Mouse (Mus musculus): ENCODE data around the gene Tiprl.

Gene Tiprl

DNA sequence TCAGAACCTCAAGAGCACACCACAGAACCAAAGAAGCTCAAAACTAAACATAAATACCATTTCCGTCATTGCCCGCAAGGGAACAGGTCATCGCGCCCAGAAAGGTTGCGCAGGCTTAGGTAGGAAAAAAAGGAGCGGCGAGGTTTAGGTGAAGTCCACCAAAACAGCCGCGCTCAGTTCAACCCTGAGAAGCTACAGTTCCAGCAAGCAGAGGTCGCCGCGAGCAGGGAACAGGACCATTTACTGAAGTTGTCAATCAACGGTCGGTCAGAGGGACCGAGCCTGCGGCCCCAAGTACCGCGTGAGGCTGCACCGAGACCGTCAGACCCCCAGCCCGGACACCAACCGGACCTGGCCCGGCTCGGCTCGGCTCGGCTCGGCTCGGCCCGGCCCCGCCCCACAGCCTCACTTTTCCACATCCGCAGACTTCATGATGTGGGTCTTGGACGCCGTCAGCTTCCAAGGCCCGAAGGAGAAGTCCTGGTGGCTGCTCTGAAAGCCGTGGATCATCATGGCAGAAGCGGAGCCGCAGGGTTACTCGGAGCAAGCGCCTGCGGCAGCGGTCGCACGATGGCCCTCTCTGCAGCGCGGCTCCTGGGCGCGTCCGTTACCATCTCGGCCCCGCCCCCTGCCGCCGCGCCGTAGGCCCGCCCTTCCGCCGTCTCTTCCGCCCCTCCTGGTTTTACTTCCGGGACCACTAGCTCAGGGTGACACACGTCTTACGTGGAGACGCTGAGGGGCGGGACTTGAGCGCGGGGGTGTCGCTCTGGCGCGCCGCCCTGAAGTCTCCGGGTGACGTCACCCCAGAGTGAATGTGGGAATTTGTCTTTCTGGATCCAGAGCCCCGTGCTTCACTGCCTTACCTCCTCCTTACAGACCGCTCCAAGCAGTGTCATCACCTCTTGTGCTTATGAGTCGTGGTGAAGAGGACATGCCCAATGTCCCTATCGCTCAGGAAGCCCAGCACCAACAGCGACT, at the start of gene Tiprl:
TSS of gene Tiprl (minus strand) at position 676 of the 978 bp plus-strand sequence.
- DNase-seq: peak; percentile 91 to 95

DNA sequence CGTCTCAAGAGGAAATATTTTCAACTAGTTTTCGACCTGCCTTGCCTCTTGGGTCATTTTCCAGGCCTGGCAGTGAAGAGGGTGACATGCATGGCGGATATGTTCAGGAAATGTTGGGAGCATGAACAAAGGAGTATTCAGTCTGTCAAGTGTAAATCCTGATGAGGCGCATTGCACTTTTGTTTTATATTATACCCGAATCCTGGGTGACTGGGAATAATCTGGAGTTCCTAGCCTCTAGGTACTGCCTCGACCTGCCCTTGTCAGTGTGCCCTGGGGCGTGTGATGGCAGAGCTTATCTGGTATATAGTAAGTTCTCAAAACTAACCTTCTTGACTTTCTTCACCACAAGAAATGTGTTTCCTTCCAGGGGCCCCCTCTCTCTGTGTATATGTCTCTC, 47.3 kb upstream of the Tiprl start:
- DNase-seq: no peak

DNA sequence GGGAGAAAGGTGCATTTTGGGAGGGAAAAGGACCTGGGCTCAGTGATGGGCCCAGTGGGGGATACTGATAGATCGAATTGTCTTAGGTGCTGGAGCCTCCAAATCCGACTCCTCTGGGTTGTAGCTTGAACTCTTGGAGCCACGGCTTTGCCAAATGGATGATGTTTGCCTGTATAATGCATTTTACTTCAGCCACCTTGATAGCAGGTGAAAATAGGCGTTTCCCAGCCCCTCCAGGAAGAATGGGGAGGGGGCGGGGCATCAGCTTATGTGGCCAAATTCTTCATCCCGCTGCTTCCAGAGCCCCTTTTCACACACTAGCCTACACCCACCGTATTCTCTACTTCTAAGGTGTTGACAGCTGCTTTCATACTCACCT, 46.2 kb upstream of the Tiprl start:
- no peak for DNase-seq

DNA sequence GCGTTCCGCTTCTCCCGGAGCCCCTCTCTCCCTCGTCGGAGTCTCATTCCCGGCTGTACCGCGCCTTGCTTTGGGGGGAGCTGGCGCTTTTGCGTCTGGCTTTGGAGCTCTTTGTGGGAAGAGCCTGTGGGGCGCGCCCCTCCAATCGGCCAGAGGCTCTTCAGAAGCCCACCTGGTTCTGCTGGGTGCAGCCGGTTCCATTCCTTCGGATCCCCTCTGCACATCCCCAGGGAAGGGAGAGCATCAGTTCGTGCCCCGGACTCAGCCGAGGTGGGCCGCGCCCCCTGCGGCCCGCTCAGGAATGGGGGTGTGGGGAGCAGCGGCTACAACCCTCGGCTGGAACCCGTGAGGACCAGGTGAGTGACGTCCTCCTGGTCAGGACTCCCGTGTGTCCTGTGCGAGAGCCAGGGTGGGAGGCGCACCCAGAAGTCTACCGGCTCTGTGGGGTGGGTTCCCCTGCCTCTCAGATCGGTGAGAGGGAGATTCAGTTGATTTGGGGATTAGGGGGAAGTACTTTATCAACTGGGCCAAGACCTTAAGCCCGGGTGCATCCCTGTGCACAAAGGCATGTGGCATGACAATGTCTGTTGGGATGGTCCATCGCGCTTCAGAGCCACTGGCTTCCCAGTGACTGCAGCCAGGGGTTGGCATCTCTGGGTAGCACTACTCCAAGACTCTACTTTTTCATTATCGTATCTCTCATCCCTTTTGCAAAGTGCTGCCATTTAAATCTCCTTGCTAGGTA, 45.6 kb upstream of the Tiprl start:
- no peak for DNase-seq

DNA sequence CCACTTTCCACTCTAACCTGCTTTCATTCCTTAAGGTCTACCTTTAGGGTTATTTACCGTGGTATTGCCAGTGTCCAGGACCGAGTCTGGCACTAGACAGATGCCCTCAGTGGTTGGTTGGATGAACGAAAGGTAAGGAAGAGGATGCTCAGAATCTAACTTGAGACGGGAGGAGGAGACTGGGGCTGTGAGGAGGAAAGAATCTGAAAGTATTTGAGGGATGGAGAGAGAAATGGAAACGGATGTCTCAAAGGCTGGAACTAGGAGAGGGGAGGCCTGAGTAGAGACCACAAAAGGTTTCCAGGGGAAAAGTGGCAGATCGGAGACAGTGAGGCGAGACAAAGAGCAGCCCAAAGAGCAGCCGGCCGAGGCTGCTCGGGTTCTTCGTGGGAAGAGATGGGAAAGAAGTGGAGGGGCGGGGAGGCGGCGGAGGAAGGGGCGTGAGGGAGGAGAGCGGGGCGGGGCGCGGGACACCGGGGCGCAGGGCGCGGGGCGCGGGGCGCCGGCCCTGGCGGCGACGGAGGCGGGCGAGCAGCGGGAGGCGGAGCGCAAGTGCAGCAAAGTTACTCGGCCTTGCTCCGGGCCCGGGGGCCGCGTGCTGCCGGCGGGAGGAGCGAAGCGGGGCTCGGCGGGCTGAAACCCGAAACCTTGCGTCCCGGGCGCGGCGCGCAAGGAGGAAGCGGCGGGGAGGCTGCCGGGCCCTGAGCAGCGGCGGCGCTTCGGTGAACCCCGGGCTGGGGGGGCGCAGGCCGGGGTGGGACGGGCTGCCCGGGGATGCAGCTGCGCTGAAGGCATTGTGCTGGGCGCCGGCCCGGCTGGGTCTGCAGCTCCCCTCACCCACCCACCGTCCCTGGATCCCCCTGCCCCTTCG, 44.8 kb upstream of the Tiprl start:
- peak; percentile 9 to 17 for DNase-seq

DNA sequence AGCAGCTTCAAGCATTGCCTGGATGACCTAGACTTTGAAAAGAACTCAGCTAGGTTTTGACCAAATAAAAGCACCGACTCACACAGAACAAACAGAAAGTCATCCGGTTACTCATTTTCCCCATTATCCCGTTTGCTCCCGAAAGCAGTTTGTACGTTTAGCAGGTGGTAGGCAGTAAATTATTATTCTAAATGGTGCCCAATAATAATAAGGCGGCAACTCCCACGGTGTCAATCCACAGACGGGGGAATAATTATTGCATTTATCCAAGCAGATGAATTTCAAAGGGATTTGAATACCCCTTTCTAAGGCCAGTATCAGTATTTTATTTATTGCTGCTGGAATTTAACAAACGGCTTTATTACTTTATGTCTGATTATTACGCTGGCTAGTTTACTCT, 43.9 kb upstream of the Tiprl start:
- no peak for DNase-seq

DNA sequence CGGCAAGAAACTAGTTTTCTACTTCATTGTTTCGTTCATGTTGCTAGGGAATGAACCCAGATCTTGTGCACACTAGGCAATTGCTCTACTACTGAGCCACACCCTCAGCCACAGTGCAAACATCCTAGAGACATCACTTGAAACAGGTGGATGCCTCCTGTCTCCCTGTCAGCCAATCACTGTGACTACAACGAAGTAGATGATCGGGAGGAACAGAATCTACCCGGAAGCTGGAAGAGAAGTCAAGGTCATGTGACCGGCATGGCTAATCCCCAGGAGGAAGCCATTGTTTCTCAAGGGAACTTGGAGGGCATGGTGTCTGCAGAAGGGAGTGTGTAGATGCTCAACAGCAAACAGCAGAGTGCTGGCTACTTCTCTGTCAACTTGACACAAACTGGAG, 38.1 kb upstream of the Tiprl start:
- DNase-seq: no peak

DNA sequence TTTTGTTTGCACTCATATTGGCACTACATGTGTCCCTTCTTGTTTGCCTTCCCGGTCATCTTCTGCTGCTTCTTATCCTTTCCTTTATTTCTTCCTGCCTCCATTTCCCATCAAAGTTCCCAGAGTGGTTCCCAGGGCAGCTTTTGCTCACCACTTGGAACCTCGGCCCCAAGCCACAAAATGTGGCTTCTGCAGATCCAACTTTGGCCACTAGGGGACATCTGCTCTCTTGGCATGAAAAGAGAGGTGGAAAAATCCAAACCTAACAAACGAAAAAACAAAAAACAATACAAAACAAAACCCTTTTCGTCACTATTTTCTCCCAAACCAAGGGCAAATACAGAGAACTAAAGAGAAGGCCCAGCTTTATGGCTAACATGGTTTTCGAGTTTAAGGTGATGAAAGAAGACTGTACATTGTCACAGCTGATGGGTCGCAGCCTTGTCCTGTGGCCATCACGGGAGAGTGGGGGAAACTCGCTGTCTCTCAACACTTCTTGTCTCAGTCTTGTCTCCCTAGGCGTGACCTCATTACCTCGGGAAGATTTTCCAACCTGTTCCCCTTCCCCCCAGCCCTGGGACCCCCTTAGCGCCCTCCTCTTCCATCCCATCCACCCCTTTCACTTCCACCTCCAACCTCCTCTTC, 15.4 kb upstream of the Tiprl start:
- DNase-seq: no peak

DNA sequence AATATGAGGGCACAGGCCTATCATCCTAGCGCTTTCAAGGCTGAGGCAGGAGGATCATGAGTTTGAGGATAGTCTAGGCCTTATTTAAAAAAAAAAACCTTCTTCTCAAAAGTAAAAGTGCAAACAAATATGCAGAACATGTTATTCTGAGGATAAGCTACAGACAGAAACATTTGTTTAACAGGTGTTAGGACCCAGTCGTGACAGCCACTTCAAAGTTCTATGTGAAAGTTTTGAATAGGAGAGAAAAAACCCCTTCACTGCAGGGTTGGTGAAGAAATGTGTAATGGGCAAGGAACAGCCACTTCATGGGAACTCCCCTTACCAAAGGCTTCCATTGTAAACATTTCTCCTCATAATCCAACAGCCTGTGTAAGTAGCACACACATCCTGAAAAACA, 13.8 kb upstream of the Tiprl start:
- no peak for DNase-seq

DNA sequence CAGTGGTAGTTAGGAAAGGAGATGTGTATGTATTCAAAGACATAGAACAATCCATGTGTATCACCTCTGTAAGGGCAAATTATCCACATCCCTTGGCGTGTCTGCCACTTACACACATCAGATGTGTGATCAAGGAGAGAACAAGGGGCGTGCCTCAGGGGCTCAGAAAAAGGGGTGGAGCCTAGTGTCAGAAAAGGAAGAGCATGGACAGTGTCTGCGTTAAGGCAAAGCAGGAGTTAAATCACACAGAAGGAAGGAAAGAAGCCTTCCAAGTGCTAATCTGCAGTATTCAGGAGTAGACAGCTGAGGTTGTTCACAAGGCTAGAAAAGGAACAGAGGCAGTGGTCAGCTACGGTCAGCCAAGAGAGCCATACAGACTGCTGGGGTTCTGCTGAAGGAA, 12.0 kb upstream of the Tiprl start:
- no peak for DNase-seq

DNA sequence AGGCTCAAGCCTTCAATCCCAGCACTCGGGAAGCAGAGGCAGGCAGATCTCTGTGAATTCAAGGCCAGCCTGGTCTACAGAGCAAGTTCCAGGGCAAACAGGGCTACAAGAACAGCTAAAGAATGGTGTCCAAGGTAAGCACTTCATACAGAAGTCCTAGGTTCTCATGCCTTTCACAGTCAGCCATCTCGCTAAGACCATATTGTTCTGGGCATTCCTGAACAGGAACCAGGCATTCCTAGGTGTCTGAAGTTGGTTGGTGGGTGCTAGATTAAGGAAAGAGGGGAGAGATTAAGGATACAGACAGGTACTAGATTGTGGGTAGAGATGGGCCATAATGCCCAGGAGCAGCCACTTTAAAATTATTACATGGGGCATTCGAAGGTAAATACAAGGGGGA, 11.0 kb upstream of the Tiprl start:
- DNase-seq: no peak

DNA sequence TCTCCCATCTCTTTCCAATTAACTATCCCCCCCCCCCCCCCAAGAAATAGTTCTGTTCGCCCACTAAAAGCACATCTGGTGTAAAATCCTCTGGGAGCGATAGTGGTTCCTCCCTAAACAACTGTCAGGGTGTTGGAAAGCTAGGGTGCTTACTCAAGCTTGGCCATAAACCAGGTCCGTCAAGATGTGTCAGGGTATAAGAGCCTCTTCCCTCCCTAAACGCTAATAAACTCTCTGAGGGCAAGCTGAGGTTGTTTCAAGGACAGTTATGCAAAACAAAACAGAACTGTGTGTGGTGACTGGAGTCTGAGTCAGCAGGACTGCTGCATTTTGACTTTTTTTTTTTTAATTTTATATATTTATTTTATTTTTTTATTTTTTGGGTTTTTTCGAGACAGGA, 10.3 kb upstream of the Tiprl start:
- DNase-seq: no peak

DNA sequence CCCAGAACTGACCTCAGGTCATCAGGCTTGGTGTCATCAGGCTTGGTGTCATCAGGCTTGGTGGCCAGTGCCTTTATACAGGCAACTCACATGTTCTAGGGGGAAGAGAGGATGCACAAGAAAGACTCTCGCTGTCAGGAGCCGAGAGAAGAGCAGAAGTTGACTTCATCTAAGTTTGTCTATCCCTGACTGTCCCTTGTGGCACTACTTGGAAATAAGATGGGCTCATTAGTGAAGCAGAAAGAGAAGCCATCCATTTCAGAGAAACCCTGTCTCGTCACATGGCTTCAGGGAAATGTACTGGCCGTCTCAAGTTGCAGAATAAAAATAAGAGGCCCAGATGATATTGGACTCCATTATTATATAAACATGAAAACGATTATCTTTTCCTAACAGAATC, 9.8 kb upstream of the Tiprl start:
- no peak for DNase-seq

DNA sequence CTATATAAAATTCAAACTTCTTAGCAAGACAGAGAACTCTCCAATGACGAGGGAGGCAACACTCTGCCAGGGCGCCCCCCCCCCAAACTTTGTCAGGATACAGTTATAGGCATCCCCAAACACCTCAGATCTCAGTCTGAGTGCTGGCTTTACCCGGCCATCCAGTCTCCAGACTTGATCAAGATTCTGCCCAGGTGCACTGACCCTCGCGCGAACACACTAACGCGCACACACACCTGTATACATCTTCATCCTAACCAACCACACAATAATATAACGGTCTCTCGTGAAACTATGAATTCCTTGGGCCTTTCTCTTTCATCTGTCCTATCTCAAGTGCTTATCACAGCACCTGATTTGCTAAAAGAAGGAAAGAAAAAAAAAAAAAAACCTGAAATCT, 950 bp downstream of the Tiprl start:
- DNase-seq: no peak

DNA sequence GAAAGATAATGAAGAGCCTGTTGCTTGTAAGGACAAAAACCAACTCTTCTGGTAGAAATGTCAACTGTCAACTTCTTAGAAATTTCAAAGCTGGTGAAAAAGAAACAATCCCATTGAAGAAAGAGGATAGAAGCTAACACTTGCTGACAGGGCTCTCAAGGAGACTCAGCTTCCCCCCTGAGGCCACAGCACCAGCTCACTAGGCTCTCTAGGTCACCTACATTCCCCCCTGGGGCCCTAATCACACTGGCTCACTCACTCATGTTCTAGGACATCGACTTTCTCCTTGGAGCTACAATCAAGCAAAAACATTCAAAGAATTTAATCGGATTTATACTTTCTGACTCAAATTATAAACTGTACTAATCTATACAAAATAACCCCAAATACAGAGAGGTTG, 3.0 kb downstream of the Tiprl start:
- DNase-seq: no peak

DNA sequence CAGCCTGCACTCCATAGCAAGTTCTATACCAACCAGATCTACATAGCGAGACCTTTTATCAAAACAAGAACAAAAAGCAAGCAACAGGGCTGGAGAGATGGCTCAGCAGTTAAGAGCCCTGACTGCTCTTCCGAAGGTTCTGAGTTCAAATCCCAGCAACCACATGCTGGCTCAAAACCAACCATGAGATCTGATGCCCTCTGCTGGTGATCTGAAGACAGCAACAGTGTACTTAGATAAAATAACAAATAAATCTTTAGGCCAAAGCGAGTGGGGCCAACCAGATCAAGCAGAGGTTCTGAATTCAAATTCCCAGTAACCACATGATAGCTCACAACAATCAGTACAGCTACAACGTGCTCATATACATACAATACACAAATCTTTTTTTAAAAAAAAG, 6.1 kb downstream of the Tiprl start:
- no peak for DNase-seq

DNA sequence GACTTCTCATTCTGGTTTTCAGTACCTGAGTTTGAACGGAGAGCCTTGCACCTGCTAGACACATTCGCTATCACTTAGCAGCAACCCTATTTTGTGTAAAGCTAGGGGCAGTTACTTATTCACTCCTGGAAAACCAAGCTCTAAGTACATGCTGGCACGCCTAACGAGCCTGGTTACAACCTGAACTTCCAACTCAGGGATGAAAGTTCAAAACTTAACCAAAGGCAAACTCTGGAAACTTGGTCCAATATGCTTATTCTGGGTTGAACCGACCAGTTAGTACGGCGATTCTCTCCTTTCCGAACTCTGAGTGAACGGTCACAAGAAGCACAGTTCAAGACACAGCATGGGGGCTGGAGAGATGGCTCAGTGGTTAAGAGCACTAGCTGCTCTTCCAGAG, 7.2 kb downstream of the Tiprl start:
- no peak for DNase-seq

DNA sequence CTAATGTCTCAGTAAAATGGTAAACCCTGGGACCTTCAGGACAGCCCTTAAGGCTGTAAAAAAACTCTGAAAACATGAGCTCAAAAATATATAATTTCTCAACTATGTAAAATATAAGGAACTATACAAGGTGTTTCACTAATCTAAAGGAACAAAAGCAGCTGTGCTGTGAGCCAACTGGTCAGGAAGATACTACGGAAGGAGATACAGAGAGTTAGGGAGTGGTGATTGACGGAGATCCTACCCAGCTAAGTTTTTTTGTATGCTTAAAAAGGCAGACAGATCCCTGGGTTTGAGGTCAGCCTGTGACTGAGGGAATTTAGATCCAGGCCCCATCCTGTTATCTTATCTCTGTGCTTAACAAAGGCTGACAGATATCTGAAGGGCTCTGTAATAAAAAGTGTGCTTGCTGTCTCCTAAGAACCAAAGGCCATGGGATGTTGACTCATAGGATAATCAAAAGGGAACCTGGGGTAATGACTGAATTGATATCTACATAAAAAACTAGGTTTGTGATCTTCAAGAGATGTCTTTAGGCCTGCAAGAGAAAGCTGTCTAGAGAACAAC, 19.7 kb downstream of the Tiprl start:
- no peak for DNase-seq

DNA sequence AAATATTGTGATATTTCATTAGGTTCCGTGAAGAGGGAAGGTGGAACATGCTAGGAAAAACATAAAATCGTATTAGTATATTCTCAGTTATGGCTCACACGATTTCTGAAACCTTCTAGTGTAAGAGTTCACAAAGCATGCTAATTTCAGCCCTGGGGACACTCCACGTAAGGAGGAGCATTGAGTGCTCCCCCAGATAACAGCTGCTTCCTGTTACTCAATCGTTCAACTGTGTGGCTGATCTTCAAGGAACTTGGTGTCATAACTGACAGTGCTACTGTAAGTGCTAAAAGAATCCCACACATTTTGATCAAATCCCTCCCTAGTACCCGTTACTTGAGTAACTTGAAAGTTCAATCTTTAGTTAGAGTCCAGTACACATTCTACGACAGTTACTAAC, 21.0 kb downstream of the Tiprl start:
- DNase-seq: no peak

DNA sequence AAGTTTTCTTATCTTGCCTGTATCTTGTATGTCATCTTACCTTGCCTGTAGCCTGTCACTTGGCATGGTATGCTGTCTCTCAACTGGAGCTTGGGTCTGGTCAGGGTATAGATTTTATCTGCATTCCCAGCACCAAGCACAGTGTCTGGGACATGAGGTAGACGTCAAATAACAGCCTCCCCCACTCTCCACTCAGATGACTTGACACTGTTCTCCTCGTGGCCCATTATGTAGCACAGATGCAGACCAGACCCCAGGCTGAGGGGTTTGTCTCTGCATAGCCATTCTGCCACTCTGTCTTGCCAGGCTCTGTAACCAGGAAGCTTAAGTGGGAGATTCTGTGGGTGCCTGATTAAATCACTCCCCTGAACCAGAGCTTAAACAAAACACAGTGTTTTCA, 31.2 kb downstream of the Tiprl start:
- DNase-seq: no peak

DNA sequence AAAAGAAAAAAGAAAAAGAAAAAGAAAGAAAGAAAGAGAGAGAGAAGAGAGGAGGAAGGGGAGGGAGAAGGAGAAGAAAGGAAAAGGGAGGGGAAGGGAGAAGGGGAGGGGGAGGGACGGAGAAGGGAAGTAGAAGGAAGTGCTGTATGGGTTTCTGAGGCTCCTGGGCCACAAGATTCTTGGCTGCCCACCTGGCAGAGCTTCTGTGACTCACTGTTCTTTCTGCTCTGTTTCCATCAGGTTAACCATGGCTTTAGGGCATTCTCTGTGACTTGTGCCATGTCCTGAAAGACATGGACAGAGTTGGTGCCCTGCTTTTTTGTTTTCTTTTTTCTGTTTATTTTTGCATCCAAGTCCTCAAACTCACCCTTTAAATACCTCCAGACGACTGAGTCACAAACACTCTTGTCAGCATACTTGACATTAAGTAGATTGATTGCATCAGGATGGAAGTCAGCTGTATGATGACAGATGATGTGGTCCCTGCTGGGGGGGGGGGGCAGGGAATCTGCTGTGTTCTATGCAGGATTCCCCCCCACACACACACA, 33.2 kb downstream of the Tiprl start:
- no peak for DNase-seq

DNA sequence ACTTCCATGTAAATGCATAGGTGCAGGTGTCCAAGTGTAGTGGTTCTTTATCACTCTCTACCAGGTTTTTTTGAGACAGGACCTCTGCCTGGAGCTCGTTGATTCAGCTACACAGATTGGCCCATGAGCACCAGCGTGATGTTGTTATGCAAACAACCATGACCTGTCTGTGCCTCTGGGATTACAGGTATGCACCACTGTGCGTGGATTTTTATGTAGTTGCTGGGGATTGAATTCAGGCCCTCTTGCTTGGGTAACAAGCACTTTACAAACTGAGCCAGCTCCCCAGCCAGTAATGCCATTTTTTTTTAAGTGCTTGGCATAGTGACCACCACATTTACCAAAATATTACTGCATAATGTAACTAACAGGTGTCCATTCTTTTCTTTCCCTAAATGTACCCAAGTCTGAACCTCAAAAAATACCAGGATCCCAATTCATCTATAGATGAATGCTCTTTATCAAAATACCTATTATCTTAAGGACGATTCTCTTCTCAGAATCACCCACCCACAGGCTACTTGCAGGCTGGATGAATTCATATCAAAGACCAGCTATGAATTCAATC, 35.3 kb downstream of the Tiprl start:
- DNase-seq: no peak
